Mouse (Mus musculus): ENCODE measurements around the gene Gm10985. TPM values are rescaled to one million over a fixed set of nuclear protein-coding genes. Genes with fewer than 3 reads are reported as not detected.

The Gm10985 gene
- not detected in 2 replicates for polyA plus RNA-seq (2015; fragmentation: Nextera tagmentation; extraction: Ambion mirVana)

- Histone ChIP-seq H3K9me3 (no peaks in the 10 kb centered on the region), H3K4me3 (no peak within 1 kb of the TSS), H3K36me3 (no peaks in the 10 kb centered on the region), H3K27ac (no peak within 1 kb of the TSS), H3K27me3 (no peaks in the 10 kb centered on the region), H3K4me2 (no peak within 1 kb of the TSS), H3K9ac (no peak within 1 kb of the TSS), H3K4me1 (replicated peaks) (no peaks in the 10 kb centered on the region)
- ATAC-seq (ENCODE audit: low FRiP score) = no peak
- WGBS = 87% methylated on average over 2 of the region's 2 CpGs
Measured at GRCm38 (mm10) chr3:53844786-53845185, at the start of gene Gm10985. Gm10985 (plus strand) TSS chr3:53845086.

- ATAC-seq (ENCODE audit: low FRiP score) = no peak
- no peak overlapping the region for H3K9ac ChIP-seq
- H3K4me2 ChIP-seq = no peak overlapping the region
- H3K36me3 ChIP-seq = no peaks in the 10 kb centered on the region
- H3K4me1 ChIP-seq (replicated peaks) = no peaks in the 10 kb centered on the region
- no peaks in the 10 kb centered on the region for H3K9me3 ChIP-seq
- H3K4me3 ChIP-seq = no peak overlapping the region
- no peaks in the 10 kb centered on the region for H3K27me3 ChIP-seq
- H3K27ac ChIP-seq = no peak overlapping the region
- WGBS = 68% methylated on average over 1 of the region's 1 CpGs
Measured at GRCm38 (mm10) chr3:53796933-53797332, 48.0 kb upstream of the Gm10985 start.

- WGBS = 55% methylated on average over 2 of the region's 2 CpGs
- Histone ChIP-seq H3K27me3 (no peaks in the 10 kb centered on the region), H3K9me3 (no peaks in the 10 kb centered on the region), H3K36me3 (no peaks in the 10 kb centered on the region), H3K4me3 (no peak overlapping the region), H3K4me2 (no peak overlapping the region), H3K4me1 (replicated peaks) (no peaks in the 10 kb centered on the region), H3K9ac (no peak overlapping the region), H3K27ac (no peak overlapping the region)
- ATAC-seq (ENCODE audit: low FRiP score) = no peak
Measured at GRCm38 (mm10) chr3:53799671-53800070, 45.2 kb upstream of the Gm10985 start.

- H3K4me1 ChIP-seq (replicated peaks) = no peaks in the 10 kb centered on the region
- 71% methylated on average over 7 of the region's 7 CpGs for WGBS
- no peak for ATAC-seq (ENCODE audit: low FRiP score)
- no peak overlapping the region for H3K4me3 ChIP-seq
- H3K27me3 ChIP-seq = no peaks in the 10 kb centered on the region
- H3K9me3 ChIP-seq = no peaks in the 10 kb centered on the region
- H3K9ac ChIP-seq = no peak overlapping the region
- H3K27ac ChIP-seq = no peak overlapping the region
- H3K36me3 ChIP-seq = no peaks in the 10 kb centered on the region
- H3K4me2 ChIP-seq = no peak overlapping the region
Measured at GRCm38 (mm10) chr3:53813421-53813977, 31.4 kb upstream of the Gm10985 start.

- ATAC-seq (ENCODE audit: low FRiP score) = no peak
- H3K4me3 ChIP-seq = no peak overlapping the region
- H3K4me2 ChIP-seq = no peak overlapping the region
- WGBS = 88% methylated on average over 2 of the region's 2 CpGs
- no peak overlapping the region for H3K9ac ChIP-seq
- no peak overlapping the region for H3K27ac ChIP-seq
- H3K9me3 ChIP-seq = no peaks in the 10 kb centered on the region
- H3K4me1 ChIP-seq (replicated peaks) = no peaks in the 10 kb centered on the region
- H3K36me3 ChIP-seq = no peaks in the 10 kb centered on the region
- no peaks in the 10 kb centered on the region for H3K27me3 ChIP-seq
Measured at GRCm38 (mm10) chr3:53834238-53834637, 10.6 kb upstream of the Gm10985 start.

- WGBS = 80% methylated on average over 7 of the region's 7 CpGs
- Histone ChIP-seq H3K9ac (no peak overlapping the region), H3K27ac (no peak overlapping the region), H3K4me3 (no peak overlapping the region), H3K27me3 (no peaks in the 10 kb centered on the region), H3K36me3 (no peaks in the 10 kb centered on the region), H3K4me2 (no peak overlapping the region), H3K4me1 (replicated peaks) (no peaks in the 10 kb centered on the region), H3K9me3 (no peaks in the 10 kb centered on the region)
- no peak for ATAC-seq (ENCODE audit: low FRiP score)
Measured at GRCm38 (mm10) chr3:53846206-53846928, 1.5 kb downstream of the Gm10985 start.

GRCm38 (mm10) chr3:53847726-53848125, 2.8 kb downstream of the Gm10985 start:
- Histone ChIP-seq H3K36me3 (no peaks in the 10 kb centered on the region), H3K9me3 (no peaks in the 10 kb centered on the region), H3K4me2 (no peak overlapping the region), H3K4me1 (replicated peaks) (no peaks in the 10 kb centered on the region), H3K9ac (no peak overlapping the region), H3K27ac (no peak overlapping the region), H3K4me3 (no peak overlapping the region), H3K27me3 (no peaks in the 10 kb centered on the region)
- 65% methylated on average over 4 of the region's 4 CpGs for WGBS
- ATAC-seq (ENCODE audit: low FRiP score) = no peak

GRCm38 (mm10) chr3:53848262-53848661, 3.4 kb downstream of the Gm10985 start:
- Histone ChIP-seq H3K27ac (no peak overlapping the region), H3K27me3 (no peaks in the 10 kb centered on the region), H3K4me2 (no peak overlapping the region), H3K4me1 (replicated peaks) (no peaks in the 10 kb centered on the region), H3K4me3 (no peak overlapping the region), H3K9me3 (no peaks in the 10 kb centered on the region), H3K36me3 (no peaks in the 10 kb centered on the region), H3K9ac (no peak overlapping the region)
- WGBS = 84% methylated on average over 11 of the region's 11 CpGs
- no peak for ATAC-seq (ENCODE audit: low FRiP score)

- H3K27me3 ChIP-seq = no peaks in the 10 kb centered on the region
- no peaks in the 10 kb centered on the region for H3K9me3 ChIP-seq
- peaks cover 35% of the 10 kb centered on the region for H3K36me3 ChIP-seq
- no peak overlapping the region for H3K27ac ChIP-seq
- H3K4me2 ChIP-seq = no peak overlapping the region
- no peak overlapping the region for H3K9ac ChIP-seq
- H3K4me3 ChIP-seq = no peak overlapping the region
- H3K4me1 ChIP-seq (replicated peaks) = no peaks in the 10 kb centered on the region
- 91% methylated on average over 4 of the region's 4 CpGs for WGBS
- no peak for ATAC-seq (ENCODE audit: low FRiP score)
Measured at GRCm38 (mm10) chr3:53854261-53854660, 9.4 kb downstream of the Gm10985 start.

GRCm38 (mm10) chr3:53854831-53855230, 9.9 kb downstream of the Gm10985 start:
- Histone ChIP-seq H3K9me3 (no peaks in the 10 kb centered on the region), H3K4me1 (replicated peaks) (no peaks in the 10 kb centered on the region), H3K9ac (no peak overlapping the region), H3K27me3 (no peaks in the 10 kb centered on the region), H3K4me3 (no peak overlapping the region), H3K4me2 (no peak overlapping the region), H3K36me3 (peaks cover 40% of the 10 kb centered on the region), H3K27ac (no peak overlapping the region)
- WGBS = 93% methylated on average over 3 of the region's 3 CpGs
- ATAC-seq (ENCODE audit: low FRiP score) = no peak

- H3K9ac ChIP-seq = peak within 1 kb of the TSS; percentile 79
- H3K36me3 ChIP-seq = peaks cover 31% of the 10 kb centered on the region
- no peaks in the 10 kb centered on the region for H3K27me3 ChIP-seq
- peak within 1 kb of the TSS; percentile 95 for H3K4me2 ChIP-seq
- WGBS = under 1% methylated on average over 58 of the region's 58 CpGs
- H3K4me1 ChIP-seq (replicated peaks) = peaks cover 15% of the 10 kb centered on the region
- peak within 1 kb of the TSS; percentile 48; the same call in 1 of the 2 replicates for H3K27ac ChIP-seq
- peak within 1 kb of the TSS; percentile 80 for H3K4me3 ChIP-seq
- ATAC-seq (ENCODE audit: low FRiP score) = peak; percentile 100
- H3K9me3 ChIP-seq = no peaks in the 10 kb centered on the region
Measured at GRCm38 (mm10) chr3:53863383-53864220, 18.7 kb downstream of the Gm10985 start, which contains the start of gene Ufm1. Ufm1 (minus strand) TSS chr3:53863830.

- H3K4me2 ChIP-seq = no peak overlapping the region
- H3K4me3 ChIP-seq = no peak overlapping the region
- WGBS = 81% methylated on average over 3 of the region's 4 CpGs
- peaks cover 4% of the 10 kb centered on the region; the same call in 1 of the 2 replicates for H3K4me1 ChIP-seq (replicated peaks)
- H3K9me3 ChIP-seq = no peaks in the 10 kb centered on the region
- no peak overlapping the region for H3K9ac ChIP-seq
- no peak overlapping the region for H3K27ac ChIP-seq
- ATAC-seq (ENCODE audit: low FRiP score) = no peak
- H3K36me3 ChIP-seq = no peaks in the 10 kb centered on the region
- H3K27me3 ChIP-seq = no peaks in the 10 kb centered on the region
Measured at GRCm38 (mm10) chr3:53868212-53868611, 23.3 kb downstream of the Gm10985 start.
